Mouse (Mus musculus) ES-E14 (cell line): ENCODE data around the gene Zfp652. TPM values are rescaled to one million over a fixed set of nuclear protein-coding genes. Genes with fewer than 3 reads are reported as not detected.

ENCODE experiments used
- DNase-seq: peaks from one replicate; pipeline ENCODE4 v3.0.0-alpha.2; 2013; ENCODE audit warnings: low read depth, low spot score
- H3K27ac ChIP-seq: 2 replicates; pipeline ENCODE4 v1.5.1; 2012; ENCODE audit warnings: low read depth, mild to moderate bottlenecking, low read length, moderate library complexity, mixed read lengths; ENCODE audit not compliant: poor library complexity, insufficient read depth, severe bottlenecking
- H3K36me3 ChIP-seq: 2 replicates; pipeline ENCODE4 v1.6.1; 2012; ENCODE audit warnings: mild to moderate bottlenecking, low read length, moderate library complexity, mixed read lengths; ENCODE audit not compliant: control insufficient read depth, poor library complexity, insufficient read depth, severe bottlenecking
- H3K4me1 ChIP-seq, 2 experiments: fragments of 150-350 bp in 1 of 2; sonication (generic) in 1 of 2; 2 replicates each; pipeline ENCODE4 v1.6.1; 2012; ENCODE audit warnings: low read length in 2 of 2, mild to moderate bottlenecking in 1 of 2, mixed read lengths in 1 of 2; ENCODE audit not compliant: control insufficient read depth in 2 of 2, insufficient read depth in 2 of 2, poor library complexity in 1 of 2
- H3K4me3 ChIP-seq, 2 experiments: fragments of 150-350 bp in 1 of 2; sonication (generic) in 1 of 2; 2 replicates each; pipeline ENCODE4 v1.5.1; 2012; ENCODE audit warnings: low read length in 2 of 2, low read depth in 1 of 2, mild to moderate bottlenecking in 1 of 2, mixed read lengths in 1 of 2; ENCODE audit not compliant: insufficient read depth in 1 of 2, poor library complexity in 1 of 2, severe bottlenecking in 1 of 2
- H3K9ac ChIP-seq: 2 replicates; pipeline ENCODE4 v1.6.1; 2012; ENCODE audit warnings: low read depth, mild to moderate bottlenecking, low read length, mixed read lengths; ENCODE audit not compliant: poor library complexity, insufficient read depth, severe bottlenecking
- H3K9me3 ChIP-seq: fragments of 150-350 bp; sonication (generic); 2 replicates; pipeline ENCODE4 v1.6.1; 2012; ENCODE audit warnings: low read depth, mild to moderate bottlenecking, low read length; ENCODE audit not compliant: control insufficient read depth, insufficient read depth
- CHD2 ChIP-seq: IDR thresholded peaks from 2 replicates; pipeline ENCODE4 v1.6.1; 2014; ENCODE audit warnings: mild to moderate bottlenecking, low read depth, low read length, inconsistent platforms
- HCFC1 ChIP-seq: IDR thresholded peaks from 2 replicates; pipeline ENCODE4 v1.6.1; 2012; ENCODE audit warnings: low read length, inconsistent platforms, borderline replicate concordance; ENCODE audit not compliant: insufficient read depth
- MAFK ChIP-seq: IDR thresholded peaks from 2 replicates; pipeline ENCODE4 v1.6.1; 2014; ENCODE audit warnings: mild to moderate bottlenecking, low read depth, low read length, inconsistent platforms; ENCODE audit not compliant: insufficient read depth
- ZC3H11A ChIP-seq: IDR thresholded peaks from 2 replicates; pipeline ENCODE4 v1.6.1; 2012; ENCODE audit warnings: low read depth, mild to moderate bottlenecking, inconsistent platforms, low read length, borderline replicate concordance
- ZNF384 ChIP-seq: IDR thresholded peaks from 2 replicates; pipeline ENCODE4 v1.6.1; 2012; ENCODE audit warnings: low read depth, low read length, inconsistent platforms
- in situ Hi-C, 2 experiments: fragments of 600-800 bp; cut with MboI; formaldehyde crosslinking; loops; one replicate each; pipeline ENCODE4 v1.15.1; 2025; ENCODE audit warnings: low sequenced_read_pairs in 2 of 2, inconsistent platforms in 1 of 2; ENCODE audit not compliant: unreplicated experiment in 2 of 2
- total RNA-seq: library from RNA; depleted of rRNA; stranded (reverse); fragments of 300-350 nt; gene quantifications from 2 replicates; pipeline ENCODE4 v1.2.3, GENCODE M21; 2012

The Zfp652 gene
- total RNA-seq, 1 experiment = 26.9 TPM

GRCm38 (mm10) chr11:95843421-95843950, 131.0 kb downstream of the Zfp652 start:
- Histone ChIP-seq H3K36me3 (no peaks in the 10 kb centered on the region), H3K4me1 (peaks cover 11 to 22% of the 10 kb centered on the region in 2 experiments), H3K9ac (no peak overlapping the region), H3K27ac (no peak overlapping the region), H3K9me3 (no peaks in the 10 kb centered on the region), H3K4me3 (no peak overlapping the region)
- in situ Hi-C loops = no loop called here
- DNase-seq = no peak
- TF ChIP-seq HCFC1 (no peak), MAFK (no peak), CHD2 (no peak), ZC3H11A (no peak), ZNF384 (no peak)

DNA sequence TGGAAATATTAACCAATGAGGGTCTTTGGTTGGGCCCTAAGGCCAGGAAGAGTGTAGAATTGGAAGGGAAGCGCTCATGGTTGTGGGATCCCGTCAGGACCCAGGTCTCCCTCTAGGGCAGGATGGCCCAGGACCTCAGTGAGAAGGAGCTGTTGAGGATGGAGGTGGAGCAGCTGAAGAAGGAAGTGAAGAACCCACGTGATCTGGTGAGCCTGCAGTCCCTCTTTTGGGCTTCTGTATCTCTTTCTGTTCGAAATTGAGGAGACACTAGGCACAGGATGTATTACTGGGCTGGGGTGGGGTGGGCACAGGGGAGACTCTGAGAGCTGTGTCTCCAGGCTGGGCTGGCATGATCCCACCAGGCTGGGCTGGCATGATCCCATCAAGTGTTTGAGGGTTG, 132.5 kb downstream of the Zfp652 start:
- Histone ChIP-seq H3K9ac (no peak overlapping the region), H3K27ac (no peak overlapping the region), H3K9me3 (no peaks in the 10 kb centered on the region), H3K4me3 (no peak overlapping the region), H3K4me1 (peaks cover 11 to 20% of the 10 kb centered on the region in 2 experiments), H3K36me3 (no peaks in the 10 kb centered on the region)
- no peak for DNase-seq
- in situ Hi-C loops = no loop called here
- TF ChIP-seq ZNF384 = no peak
- no peak for TF ChIP-seq HCFC1
- no peak for TF ChIP-seq MAFK
- no peak for TF ChIP-seq ZC3H11A
- TF ChIP-seq CHD2 = no peak

- no peak overlapping the region for H3K27ac ChIP-seq
- H3K9ac ChIP-seq = no peak overlapping the region
- DNase-seq = no peak
- no peaks in the 10 kb centered on the region for H3K36me3 ChIP-seq
- no peaks in the 10 kb centered on the region for H3K9me3 ChIP-seq
- in situ Hi-C loops = no loop called here
- H3K4me1 ChIP-seq = no peaks in the 10 kb centered on the region
- TF ChIP-seq ZNF384 = no peak
- TF ChIP-seq MAFK = no peak
- TF ChIP-seq ZC3H11A = no peak
- no peak for TF ChIP-seq HCFC1
- TF ChIP-seq CHD2 = no peak
- no peak overlapping the region for H3K4me3 ChIP-seq
These were observed 138.4 kb downstream of the Zfp652 start for GRCm38 (mm10) chr11:95850898-95851297.

GRCm38 (mm10) chr11:95853684-95854083, 141.2 kb downstream of the Zfp652 start:
- DNase-seq = no peak
- Histone ChIP-seq H3K4me3 (no peak overlapping the region), H3K9ac (no peak overlapping the region), H3K27ac (no peak overlapping the region), H3K9me3 (no peaks in the 10 kb centered on the region), H3K4me1 (peaks cover 0 to 4% of the 10 kb centered on the region in 2 experiments; a peak in 1 of 4 replicates), H3K36me3 (no peaks in the 10 kb centered on the region)
- TF ChIP-seq CHD2 (no peak), MAFK (no peak), ZNF384 (no peak), ZC3H11A (no peak), HCFC1 (no peak)
- in situ Hi-C loops = no loop called here
